Mouse (Mus musculus): ENCODE measurements around the gene Rela.

Gene Rela

DNA sequence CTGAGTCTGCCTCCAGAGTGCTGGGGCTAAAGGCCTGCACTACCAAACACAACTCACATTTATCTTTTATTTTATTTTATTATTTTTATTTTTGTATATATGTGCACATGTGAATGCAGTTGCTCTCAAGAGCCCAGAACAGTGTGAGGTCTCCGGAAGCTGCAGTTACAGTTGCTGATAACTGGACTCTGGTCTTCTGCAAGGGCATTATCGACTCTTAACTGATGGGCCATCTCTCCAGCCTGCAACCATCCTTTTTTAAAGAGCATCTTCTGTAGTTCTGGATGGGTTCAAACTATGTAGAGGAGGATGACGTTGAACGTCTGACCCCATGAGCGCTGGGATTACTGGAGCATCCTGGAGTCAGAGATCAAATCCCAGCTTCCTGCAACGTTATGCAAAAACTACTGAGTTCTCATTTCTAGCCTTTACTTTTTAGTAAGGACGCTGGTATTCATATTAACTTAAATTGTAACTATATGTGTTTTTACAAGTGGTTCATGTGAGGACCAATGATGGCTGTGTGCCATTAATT lies 1.2 kb upstream of the Rela start:
- no peak for DNase-seq (ENCODE audit: low spot score in 2 of 2)

DNA sequence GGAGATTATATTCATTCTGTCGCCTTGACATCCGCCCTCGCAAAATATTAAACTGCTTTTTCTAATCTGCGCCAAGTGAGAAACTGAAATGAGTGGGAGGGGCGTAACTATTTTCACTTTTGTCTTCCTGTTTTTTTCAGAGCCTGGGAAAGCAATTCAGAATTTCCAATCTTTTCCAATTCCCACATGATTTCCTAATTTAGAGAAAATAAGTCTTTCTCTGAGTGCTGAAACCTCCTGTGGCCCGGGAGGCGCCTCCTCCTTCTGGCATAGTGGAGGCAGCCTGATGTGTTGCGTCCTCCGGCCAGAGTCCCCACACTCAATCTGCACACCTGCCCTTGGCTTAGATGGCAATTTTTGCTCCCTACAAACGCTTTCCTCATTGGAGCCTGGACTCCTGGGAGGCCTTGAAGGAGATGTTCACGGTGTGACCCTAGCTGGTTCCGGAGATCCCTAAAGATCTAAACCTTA lies 677 bp upstream of the Rela start:
- peak in 1 of 2 experiments; percentile 40 for DNase-seq (ENCODE audit: low spot score in 2 of 2)

DNA sequence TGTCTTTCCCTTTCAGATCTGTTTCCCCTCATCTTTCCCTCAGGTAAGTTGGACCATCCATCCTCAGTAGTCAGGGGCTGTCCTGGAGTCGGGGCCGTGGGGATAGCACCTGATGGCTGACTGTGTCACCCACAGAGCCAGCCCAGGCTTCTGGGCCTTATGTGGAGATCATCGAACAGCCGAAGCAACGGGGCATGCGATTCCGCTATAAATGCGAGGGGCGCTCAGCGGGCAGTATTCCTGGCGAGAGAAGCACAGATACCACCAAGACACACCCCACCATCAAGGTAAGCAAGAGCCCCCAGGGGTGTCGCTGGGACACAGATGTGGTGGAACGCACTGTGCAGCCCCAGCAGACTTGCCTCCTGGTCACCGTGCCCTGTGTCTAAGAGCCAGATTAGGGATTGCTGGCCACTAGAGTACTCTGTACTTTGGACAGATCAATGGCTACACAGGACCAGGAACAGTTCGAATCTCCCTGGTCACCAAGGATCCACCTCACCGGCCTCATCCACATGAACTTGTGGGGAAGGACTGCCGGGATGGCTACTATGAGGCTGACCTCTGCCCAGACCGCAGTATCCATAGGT lies 1.2 kb downstream of the Rela start:
- no peak for DNase-seq (ENCODE audit: low spot score in 2 of 2)

DNA sequence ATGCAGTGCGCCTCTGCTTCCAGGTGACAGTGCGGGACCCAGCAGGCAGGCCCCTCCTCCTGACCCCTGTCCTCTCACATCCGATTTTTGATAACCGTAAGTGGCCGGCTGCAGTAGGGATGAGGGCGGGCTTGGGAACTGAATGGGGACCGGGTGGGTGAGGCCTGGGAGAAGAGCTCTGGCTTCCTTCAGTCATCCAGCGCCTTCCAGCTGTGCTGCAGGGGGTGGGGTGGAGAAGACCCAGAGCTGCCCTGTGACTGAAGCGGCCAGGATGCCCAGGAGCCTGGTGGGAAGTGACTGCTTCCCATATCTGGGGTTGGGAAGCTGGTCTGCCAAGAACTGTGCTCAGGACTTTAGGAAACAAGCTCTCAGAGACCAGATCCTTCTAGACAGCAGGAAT lies 3.1 kb downstream of the Rela start:
- no peak for DNase-seq (ENCODE audit: low spot score in 2 of 2)

DNA sequence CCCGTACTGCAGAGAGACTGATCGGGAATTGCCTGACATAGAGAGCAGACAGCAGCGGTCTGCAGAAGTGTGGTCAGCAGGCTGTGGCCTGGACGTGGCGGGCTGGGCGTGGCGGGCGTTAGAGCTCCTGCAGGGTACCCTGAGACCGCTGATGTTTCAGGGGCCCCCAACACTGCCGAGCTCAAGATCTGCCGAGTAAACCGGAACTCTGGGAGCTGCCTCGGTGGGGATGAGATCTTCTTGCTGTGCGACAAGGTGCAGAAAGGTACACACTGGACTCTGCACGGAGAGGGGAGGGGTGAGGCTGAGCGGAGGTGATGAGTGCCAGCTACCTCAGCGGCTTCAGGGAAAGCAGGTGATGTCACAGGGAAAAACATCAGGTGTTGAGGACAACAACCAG lies 3.7 kb downstream of the Rela start:
- DNase-seq (ENCODE audit: low spot score in 2 of 2), result no peak

DNA sequence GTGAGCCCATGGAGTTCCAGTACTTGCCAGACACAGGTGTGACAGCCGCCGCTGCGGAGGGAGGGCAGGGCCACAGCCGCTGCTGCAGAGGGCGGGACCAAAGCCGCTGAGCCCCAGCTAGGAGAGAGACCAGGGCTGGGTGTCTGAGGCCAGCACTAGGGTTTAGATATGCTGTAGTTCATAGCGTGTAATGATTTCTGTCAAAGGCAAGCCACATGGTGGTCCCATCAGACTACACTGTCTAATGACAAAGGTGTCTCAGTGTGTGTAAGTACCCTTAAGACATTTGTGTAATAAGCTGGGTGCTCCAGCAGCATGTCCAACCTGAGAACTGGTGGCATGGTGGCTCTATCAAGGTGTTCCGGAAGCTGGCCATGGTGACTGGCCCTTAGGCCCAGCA lies 4.4 kb downstream of the Rela start:
- DNase-seq (ENCODE audit: low spot score in 2 of 2), result no peak

DNA sequence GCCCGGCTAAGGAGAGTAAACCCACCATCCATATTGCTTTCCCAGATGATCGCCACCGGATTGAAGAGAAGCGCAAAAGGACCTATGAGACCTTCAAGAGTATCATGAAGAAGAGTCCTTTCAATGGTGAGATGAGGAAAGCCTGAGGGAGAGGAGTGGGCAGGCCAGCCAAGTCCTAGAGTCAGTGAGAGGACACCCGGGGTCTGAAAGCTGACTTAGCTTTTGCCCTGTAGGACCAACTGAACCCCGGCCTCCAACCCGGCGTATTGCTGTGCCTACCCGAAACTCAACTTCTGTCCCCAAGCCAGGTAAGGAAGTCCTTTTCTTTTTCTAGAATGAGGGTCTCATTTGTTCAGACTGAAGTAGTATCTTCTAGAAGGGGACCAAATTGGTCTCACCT lies 8.0 kb downstream of the Rela start:
- DNase-seq (ENCODE audit: low spot score in 2 of 2), result no peak

DNA sequence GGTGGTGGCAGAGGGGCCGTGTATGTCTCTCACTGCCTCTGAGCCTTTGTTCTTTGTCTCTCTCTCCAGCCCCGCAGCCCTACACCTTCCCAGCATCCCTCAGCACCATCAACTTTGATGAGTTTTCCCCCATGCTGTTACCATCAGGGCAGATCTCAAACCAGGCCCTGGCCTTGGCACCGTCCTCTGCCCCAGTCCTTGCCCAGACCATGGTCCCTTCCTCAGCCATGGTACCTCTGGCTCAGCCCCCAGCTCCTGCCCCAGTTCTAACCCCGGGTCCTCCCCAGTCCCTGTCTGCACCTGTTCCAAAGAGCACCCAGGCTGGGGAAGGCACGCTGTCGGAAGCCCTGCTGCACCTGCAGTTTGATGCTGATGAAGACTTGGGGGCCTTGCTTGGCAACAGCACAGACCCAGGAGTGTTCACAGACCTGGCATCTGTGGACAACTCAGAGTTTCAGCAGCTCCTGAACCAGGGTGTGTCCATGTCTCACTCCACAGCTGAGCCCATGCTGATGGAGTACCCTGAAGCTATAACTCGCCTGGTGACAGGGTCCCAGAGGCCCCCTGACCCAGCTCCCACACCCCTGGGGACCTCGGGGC lies 9.5 kb downstream of the Rela start:
- no peak for DNase-seq (ENCODE audit: low spot score in 2 of 2)

DNA sequence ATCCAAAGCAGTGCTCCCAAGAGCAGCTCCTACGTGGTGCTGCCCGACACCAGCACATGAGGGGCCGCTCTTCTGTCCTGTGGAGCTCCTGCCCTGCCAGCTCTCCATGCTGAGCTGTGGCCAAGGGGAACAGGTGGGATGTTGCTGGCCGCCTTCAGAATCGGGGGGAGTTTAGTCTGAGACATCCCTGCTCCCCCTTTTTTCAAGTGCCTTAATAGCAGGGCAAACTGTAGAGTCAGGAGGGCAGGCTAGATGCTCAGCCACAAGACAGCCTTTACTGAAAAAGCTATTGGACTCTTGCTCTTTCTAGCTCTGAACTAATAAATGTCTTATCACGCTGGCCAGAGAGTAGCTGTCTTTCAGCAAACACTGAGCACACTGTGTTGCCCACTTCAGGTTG lies 10.5 kb downstream of the Rela start:
- DNase-seq (ENCODE audit: low spot score in 2 of 2), result no peak

DNA sequence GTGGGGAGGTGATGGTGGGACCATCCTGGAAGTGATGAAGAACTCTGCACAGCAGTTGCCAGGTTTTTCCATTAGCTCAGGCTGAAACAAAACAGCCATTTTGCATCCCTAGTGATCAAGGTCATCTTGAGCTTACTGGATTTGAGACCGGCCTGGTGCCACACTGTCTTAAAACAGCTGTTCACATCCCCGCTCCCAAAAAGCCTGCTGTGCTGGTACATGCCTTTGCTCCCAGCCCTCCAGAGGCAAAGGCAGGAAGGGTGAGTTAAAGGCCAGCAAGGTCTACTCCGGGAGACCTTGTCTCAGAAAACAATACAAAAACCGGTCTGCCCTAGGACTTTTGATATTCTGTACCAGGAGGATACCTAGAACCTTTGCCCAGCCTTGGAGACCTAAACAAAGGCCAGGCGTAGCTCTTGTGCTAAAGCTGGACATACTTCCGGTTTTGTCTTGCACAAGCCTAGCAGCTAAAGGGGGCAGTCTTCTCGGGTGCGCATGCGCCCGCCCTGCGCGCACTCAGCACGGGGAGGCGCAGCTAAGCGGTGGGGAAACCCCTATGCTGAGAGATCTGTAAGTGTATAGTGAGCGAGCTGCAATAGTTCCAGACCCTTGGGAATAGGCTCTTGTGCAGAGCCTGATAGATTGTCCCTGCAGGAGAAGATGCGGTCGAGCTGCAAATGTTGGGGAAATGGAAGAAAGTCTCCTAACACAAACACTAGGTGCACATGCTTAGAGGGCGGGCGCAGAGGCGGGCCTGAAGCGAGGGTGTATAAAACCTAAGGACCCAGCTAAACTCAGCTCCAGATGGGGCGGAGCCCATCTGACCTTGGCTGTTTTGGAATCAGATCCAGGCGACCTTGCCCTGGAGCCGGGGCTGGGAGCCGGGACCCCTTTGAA lies 11.4 kb downstream of the Rela start:
- DNase-seq (ENCODE audit: low spot score in 2 of 2), result peak in 1 of 2 experiments; percentile 88

DNA sequence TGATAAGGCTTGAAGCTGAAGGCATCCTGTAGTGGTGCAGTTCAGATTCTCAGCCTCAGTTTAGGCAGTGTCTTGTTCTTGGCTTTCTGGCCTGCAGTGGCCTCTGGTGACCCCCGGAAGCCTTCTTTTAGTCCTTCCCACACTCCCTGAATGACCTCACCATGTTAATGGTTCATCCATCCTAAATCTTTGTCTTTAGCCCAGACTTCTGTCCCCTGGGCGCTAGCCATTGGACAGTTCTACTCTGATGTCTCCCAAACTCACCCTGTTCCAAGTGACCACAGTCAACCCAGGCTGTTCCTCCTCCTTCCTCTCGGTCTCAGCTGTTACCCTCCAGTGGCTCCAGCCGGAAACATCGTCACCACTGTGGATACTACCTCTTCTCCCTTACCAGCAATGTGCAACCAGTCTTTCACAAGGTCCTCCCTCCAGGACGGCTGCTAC lies 12.0 kb downstream of the Rela start:
- no peak for DNase-seq (ENCODE audit: low spot score in 2 of 2)

DNA sequence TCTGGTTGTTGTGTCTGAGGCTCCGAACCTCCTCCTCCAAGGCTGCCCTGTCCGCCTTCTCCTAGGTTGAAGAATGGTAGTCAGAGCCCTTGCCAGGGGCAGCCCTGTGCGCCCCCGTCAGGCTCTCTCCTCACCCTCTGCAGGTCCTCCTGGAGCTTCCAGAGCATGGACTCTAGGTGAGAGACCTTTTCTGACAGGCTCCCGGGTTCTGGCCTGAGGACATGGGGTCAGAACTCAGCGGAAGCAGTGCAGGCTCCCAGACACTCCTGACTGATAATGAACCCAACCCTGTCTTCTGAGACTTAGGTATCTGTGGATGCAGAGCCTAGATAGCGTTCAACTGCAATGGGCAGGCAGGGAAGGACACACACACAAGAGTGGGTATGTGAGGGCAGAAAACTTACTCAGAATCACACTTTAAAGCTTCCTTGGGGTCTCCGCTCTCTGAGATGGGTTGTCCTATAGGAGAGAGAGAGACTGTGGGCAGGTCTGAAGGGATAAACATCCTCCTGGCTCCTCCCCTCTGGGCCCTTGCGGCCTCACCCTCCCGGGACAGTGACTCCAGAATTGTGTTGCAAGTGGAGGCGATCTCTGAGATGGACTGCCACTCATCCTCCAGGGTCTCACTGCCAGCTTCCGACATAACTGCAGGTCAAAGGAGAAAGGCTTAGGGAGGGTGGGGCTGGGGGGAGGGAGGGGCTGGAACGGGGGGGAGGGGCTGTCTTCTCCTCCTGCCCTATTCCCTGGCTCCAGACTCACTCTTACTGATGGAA lies 14.4 kb downstream of the Rela start:
- DNase-seq (ENCODE audit: low spot score in 2 of 2), result no peak

DNA sequence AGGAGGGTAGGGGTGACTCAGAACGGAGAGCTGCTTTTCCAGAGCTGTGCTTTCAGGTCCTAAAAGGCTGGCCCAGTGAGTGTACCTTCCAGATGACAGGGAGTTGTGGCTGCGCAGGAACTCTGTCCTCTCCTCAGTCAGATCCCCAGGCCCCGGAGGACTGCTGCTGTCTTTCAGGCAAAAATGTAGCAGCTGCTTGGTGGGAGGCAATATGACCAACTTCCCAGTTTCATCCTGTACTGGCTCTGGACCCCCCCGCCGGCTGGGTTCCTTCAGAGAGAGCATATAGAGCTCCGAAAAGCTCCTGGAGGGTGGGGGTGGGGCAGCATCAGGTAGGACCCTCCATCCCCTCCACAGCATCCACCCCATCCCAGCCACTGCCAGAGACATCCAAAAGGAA lies 15.3 kb downstream of the Rela start:
- DNase-seq (ENCODE audit: low spot score in 2 of 2), result no peak

DNA sequence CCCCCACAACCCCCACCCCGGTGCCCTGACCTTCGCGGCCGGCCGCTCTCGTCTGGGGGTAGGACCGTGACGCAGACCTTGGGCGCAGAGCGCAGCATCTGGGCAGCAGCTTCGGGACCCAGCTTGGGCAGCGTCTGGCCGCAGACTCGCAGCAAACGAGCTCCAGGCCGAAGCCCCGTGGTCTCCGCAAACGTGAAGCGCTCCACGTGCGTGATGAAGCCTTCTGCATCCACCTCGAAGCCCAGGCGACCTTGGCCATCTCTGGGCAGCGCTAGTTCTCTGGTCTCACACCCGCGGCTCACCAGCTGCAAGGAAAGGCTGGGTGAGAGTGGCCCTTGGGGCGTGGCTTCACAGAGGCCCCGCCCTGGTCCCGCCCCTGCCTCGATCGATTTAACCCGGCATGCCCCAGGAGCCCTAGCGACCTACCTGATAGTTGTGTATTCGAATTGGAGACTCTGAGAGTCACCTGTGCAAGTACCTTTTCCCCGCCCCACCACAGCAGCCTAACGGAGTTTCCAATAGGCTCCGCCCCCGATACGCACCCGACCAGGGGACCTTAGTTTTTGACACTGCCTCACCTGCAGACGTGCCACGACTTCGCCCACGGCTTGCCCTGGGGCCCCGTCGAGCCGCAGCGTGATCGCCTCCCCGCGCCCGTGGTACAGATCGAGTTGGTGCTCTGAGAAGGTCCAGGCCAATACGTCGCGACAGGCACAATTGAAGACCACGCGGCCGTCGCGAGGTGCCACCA lies 16.9 kb downstream of the Rela start:
- DNase-seq (ENCODE audit: low spot score in 2 of 2), result no peak

DNA sequence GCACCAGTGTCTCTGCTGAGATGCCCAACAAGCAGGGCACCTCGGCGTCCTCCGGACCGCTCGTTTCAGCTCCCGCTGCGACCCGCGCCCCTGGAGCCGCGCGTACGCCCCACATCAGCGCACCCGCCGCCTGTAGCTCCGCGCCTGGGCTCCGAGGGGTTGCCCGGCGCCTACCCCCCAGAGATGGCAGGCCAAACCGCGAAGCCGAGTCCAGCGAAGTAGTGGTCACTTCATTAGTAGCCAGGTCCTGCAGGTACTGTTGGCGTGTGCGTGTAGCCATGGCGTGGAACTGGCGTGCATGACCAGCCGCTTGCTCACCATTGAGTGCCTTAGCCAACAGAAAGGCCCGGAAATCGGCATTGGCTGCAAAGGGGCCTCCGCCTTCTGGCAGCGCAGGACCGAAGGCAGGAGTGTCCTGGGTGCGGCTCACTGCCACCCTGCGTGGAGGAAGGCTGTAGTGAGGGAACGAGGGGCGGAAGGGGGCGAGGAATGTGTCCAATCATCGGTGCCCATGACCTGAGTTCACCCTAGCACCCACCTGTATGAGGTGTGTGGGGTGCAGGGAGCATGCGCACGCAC lies 17.5 kb downstream of the Rela start:
- no peak for DNase-seq (ENCODE audit: low spot score in 2 of 2)

DNA sequence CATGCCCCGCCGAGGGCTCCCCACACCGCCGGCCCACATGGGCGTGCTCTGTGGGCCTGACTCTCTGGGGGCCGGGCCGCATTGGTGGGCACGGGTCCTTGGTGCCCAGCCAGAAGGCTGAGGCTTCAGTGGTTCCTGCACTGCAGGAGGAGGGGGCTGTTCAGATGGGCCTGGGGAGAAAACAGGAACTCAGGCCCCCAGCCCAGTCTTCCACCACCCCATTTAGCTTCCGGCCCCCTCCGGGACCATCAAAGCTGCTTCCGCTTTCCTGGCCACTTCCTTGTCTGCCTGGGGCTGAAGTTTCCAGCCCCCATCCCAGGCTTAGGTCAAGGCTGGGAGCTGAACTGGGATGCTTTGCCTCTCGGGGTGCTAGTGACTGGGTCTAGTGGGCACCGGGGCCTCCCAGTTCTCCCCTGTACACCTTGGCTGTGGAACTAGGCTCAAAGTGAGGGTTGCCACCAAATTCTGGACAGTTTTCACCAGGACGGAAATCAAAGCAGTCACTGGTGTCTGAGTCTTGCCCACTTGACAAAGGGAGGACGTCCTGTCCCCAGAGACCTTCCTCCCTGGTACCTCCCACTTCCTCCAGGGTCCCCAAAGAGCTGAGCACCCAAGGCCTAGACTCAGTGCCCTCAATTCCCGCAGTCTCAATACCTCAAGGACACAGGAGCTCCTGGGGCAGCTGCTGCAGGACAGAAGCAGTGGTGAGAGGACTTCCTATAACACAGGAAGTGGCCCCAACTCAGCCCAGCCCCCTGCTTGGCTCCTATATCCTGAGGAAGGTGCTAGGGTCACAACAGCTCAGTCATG lies 23.9 kb downstream of the Rela start:
- peak in 1 of 2 experiments; percentile 33 for DNase-seq (ENCODE audit: low spot score in 2 of 2)

DNA sequence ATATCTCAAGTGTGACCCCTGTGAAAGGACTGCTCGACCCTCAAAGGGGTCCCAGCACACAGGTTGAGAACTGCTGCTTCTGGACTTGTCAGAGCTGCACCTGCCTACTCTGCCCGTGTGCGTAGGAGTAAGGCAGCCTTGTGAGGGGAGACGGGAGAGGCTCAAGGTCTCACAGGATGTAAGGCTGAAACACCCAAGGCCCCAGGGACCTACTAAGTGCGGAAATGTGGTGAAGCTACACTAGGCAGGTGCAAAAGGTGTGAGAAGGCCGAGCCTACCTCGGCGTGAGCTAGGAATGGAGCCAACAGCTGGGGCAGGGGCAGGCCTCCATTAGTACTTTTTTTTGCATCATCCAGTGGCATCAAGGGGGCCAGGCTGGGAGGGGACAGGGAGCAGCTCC lies 25.0 kb downstream of the Rela start:
- no peak for DNase-seq (ENCODE audit: low spot score in 2 of 2)

DNA sequence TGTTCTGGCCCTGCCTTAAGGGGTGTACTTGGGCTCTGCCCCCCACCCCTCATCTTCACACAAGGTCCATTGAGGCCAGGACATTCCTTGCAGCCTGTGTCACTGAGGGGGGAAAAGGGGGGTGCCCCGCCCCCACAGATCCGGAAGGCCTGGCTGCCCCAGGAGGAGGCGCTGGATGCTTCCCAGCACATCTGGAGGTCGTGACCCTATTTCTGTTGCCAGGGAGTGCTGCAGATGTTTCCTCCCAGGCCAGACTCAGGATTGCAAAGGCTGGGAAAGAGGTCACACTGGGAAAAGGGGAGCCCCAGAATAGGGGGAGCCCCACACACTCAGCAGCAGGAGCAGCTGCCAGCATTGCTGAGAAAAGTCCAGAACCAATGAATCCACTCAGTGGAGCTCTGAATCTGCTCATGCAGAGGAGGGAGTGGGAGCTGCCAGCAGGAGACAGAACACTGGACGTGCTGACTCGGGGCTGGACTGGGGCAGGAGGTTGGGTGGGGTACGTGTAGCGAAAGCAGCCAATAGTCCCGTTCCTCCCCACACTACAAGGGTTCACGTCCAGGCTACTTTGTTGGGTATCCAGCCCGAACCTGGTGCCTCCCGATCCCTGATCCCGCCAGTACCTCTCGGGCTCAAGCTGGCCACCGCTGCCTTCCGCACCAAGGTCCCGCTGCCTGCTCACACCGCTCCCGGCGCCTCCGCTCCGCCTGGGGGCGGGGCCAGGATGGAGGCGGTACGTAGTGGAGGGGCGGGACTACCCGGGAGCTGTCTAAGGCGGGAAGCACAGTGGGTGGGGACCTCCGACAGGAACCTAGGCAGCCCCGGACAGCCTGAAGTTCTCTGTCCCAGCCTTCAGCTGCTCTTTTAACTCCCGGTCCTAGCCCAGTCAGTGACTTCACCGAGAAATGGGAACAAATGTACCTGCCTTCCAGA lies 26.0 kb downstream of the Rela start, which contains the start of gene Sipa1:
TSS of gene Sipa1 (minus strand) at position 727 of the 933 bp plus-strand sequence.
- DNase-seq (ENCODE audit: low spot score in 2 of 2), result peak; percentile 49 to 75
